Mouse (Mus musculus) gastrocnemius, postnatal 10 days (tissue): ENCODE data around the gene Tcp10a. TPM values are rescaled to one million over a fixed set of nuclear protein-coding genes. Genes with fewer than 3 reads are reported as not detected.
"Not testable (repeated sequence)": the region's sequence is repeated elsewhere in the genome, so short reads cannot be mapped to it uniquely, and the experiment has no call there.

ENCODE experiments used
- DNase-seq: peaks from one replicate; pipeline ENCODE4 v3.0.0; 2021; ENCODE audit warnings: mixed read lengths
- total RNA-seq, 2 experiments: library from RNA; stranded (reverse); gene quantifications; 2 replicates each; pipeline ENCODE4 v1.2.3; 2021

The Tcp10a gene
- total RNA-seq, 2 experiments from 2014 or later, result not detected

- not testable (repeated sequence) for DNase-seq
Observed at GRCm38 (mm10) chr17:7369401-7369800, 45.0 kb downstream of the Tcp10a start.

- DNase-seq, result not testable (repeated sequence)
Observed at GRCm38 (mm10) chr17:7371879-7372278, 47.4 kb downstream of the Tcp10a start, which contains the start of gene Gm49630. Gene Gm49630 (minus strand): TSS chr17:7371979.

DNA sequence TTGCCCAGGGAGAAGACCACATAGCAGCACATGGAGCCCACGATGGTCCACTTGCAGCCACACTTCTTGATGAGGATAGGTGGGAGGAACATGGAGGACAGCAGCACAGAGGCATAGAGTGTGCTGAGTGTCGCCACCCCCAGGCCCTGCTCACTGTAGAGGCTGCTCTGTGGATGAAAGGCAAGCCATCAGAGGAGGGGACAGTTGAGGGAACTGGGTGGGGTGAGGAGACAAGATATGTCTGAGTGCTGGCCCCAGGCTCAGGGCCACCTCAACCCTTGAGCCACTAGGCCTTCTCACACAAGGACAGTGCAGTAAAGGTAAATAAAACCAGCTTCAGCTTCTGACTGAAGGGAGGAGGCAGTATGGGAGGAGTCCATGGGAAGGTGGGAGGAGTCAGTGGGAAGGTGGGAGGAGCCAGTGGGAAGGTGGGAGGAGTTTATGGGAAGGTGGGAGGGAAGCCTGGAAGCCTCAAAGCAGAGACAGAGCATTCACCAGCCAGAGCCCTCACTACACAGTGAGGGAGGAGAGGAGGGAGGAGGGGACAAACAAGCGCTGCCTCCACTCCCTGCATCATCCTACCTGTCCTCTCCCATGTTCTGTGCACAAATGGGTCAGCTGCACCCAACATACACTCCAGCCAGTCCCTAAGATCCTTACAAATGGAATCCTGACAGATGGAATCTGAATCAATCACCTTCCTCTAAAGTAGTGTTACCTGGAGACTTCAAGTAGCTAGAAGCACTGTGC, 52.7 kb downstream of the Tcp10a start:
- DNase-seq, result not testable (repeated sequence)

DNA sequence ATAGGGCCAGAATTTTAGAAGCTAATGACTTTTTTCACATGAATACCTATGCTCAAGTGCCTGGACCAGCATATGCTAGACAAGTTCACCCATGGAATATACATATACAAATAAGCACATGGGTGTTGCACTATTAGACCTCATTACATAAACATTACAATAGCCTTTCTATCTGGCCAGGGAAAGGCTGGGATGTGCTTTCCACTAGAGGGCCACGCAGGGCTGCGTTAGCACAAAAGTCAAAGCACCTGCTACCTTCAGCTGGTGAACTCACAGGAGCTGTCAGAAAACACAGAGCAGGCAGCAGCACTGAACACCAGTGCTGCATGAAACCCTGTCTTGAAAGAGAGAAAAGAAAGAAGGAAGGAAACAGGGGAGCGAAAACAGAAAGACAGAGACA, 53.5 kb downstream of the Tcp10a start:
- not testable (repeated sequence) for DNase-seq

GRCm38 (mm10) chr17:7382711-7383110, 58.3 kb downstream of the Tcp10a start:
- DNase-seq, result not testable (repeated sequence)

- DNase-seq, result not testable (repeated sequence)
Observed at GRCm38 (mm10) chr17:7383167-7384143, 59.0 kb downstream of the Tcp10a start.

- not testable (repeated sequence) for DNase-seq
Observed at GRCm38 (mm10) chr17:7385364-7385763, 60.9 kb downstream of the Tcp10a start, which contains the start of gene Unc93a2. Gene Unc93a2 (minus strand): TSS chr17:7385464.

GRCm38 (mm10) chr17:7386016-7386415, 61.6 kb downstream of the Tcp10a start:
- not testable (repeated sequence) for DNase-seq

DNA sequence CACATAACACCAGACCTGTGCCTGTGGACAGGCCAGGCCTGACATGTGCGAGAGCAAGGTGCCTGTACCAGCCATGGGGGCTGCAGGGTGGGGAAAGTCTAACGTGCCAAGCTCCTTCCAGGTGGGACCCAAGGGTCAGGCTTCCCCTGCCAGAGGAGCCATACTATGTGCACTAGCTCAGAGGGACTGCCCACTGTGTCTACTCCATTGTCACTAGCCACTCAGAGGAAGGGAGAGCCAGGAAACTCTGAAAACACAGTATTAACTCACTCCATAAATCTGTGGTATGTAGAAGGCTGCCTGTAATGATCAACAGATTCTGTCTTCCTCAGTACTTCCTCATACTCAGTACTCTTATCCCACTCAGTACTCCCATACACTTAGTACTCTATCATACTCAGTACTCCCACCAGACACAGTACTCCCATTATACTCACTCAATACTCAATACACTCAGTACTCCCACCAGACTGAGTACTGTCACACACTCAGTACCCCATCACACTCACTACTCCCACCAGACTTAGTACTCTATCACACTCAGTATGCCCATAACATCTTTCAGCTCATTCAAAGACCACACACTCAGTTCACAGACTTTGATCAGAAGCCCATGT, 64.0 kb downstream of the Tcp10a start:
- DNase-seq, result not testable (repeated sequence)

DNA sequence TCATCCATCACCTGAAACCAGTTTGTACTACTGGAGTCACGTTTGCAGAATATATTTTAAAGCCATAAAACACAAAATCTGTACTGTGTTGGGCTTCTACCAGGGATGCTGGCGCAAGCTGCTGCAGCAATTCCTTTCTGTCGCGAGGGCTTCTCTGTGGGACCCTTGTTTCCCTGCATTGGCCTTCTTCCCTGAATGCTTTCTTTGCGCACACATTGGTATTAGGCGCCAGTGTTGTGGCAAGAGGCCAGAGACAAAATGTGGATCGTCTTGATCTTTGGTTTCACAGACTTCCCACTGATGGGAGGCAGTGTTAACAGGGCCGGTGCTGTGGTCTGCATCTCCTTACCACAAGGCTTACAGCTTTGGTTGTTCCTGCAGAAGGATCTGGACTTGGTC, 64.5 kb downstream of the Tcp10a start:
- DNase-seq, result not testable (repeated sequence)

DNA sequence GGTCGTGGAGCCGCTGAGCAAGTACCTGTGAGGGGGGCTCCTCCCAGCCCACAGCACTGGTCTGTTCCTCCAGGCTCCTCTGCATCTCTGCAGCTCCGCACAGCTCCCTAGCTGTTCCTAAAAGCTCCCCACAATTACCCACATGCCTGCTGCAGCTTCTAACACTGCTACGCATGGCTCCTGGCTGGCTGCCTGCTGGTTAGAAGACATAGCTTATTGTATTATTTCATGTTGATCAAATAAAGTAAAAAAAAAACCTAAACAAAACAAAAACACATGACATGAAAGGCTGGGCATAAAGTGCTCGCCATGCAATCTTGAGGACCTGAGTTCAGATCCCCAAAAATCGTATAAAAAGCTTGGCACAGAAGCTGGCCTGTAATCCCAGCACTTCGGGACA, 65.5 kb downstream of the Tcp10a start:
- not testable (repeated sequence) for DNase-seq

DNA sequence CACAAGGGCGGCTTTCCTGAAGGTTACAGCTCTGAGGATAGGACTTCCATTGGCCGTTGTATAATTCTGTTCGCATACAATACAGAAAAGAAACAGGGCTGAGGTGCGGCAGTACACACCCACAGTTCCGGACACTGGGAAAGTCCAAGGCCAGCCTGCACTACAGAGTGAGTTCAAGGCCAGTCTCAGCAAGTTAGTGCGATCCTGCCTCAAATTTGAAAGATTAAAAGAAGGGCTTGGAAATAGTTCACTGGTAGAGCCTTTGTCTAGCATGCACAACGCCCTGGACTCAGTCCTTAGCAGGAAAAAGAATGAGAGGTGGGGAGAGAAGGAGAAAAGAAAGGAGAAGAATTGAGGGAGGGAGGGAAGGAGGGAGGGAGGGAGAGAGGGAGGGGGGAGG, 70.7 kb downstream of the Tcp10a start:
- not testable (repeated sequence) for DNase-seq

Other genes starting within 250 kb of the Tcp10a start
- 10 to 100 TPM; 42.5 to 45.1 TPM for gene Rps6ka2, start 154.5 kb upstream of the Tcp10a start, total RNA-seq
- not detected for gene Ttll2, start 28.1 kb downstream of the Tcp10a start, total RNA-seq
- not detected for gene Gm49630, start 47.3 kb downstream of the Tcp10a start, total RNA-seq
- not detected for gene Unc93a2, start 60.8 kb downstream of the Tcp10a start, total RNA-seq